Mouse (Mus musculus) stomach, embryonic 15.5 days (tissue): ENCODE data around the gene Gm21818. TPM values are rescaled to one million over a fixed set of nuclear protein-coding genes. Genes with fewer than 3 reads are reported as not detected.
"Not testable (repeated sequence)": the region's sequence is repeated elsewhere in the genome, so short reads cannot be mapped to it uniquely, and the experiment has no call there.

Experiments
- ATAC-seq: fragments of 200-750 bp; cut with Nextera tagmentation; 2 replicates; pipeline ENCODE4 v1.8.0; 2017; ENCODE audit warnings: low read depth, moderate number of reproducible peaks, moderate TSS enrichment; ENCODE audit not compliant: insufficient read depth, low FRiP score
- H3K27ac ChIP-seq: fragments of 300-500 bp; sonication (generic); 2 replicates; pipeline ENCODE4 v1.5.1; 2015; ENCODE audit warnings: mild to moderate bottlenecking, inconsistent platforms
- H3K27me3 ChIP-seq: fragments of 300-500 bp; sonication (generic); replicated peaks from 2 replicates; pipeline ENCODE4 v1.6.1; 2015; ENCODE audit warnings: inconsistent platforms
- H3K36me3 ChIP-seq: fragments of 300-500 bp; sonication (generic); 2 replicates; pipeline ENCODE4 v1.6.1; 2015; ENCODE audit warnings: inconsistent platforms
- H3K4me1 ChIP-seq: fragments of 300-500 bp; sonication (generic); 2 replicates; pipeline ENCODE4 v1.6.1; 2015; ENCODE audit warnings: inconsistent platforms
- H3K4me2 ChIP-seq: fragments of 300-500 bp; sonication (generic); 2 replicates; pipeline ENCODE4 v1.6.1; 2015; ENCODE audit warnings: mild to moderate bottlenecking, inconsistent platforms
- H3K4me3 ChIP-seq: fragments of 300-500 bp; sonication (generic); replicated peaks from 2 replicates; pipeline ENCODE4 v1.5.1; 2015; ENCODE audit warnings: inconsistent platforms
- H3K9ac ChIP-seq: fragments of 300-500 bp; sonication (generic); 2 replicates; pipeline ENCODE4 v1.6.1; 2015; ENCODE audit warnings: inconsistent platforms
- H3K9me3 ChIP-seq: fragments of 300-500 bp; sonication (generic); 2 replicates; pipeline ENCODE4 v1.6.1; 2016; ENCODE audit warnings: inconsistent platforms
- WGBS: fragments of 180-500 bp; shearing (Covaris S2); methylation state at CpG from one replicate; pipeline ENCODE4 v1.1.7; 2015; 5-methylcytosine and 5-hydroxymethylcytosine counted together
- polyA plus RNA-seq: library from polyadenylated mRNA; unstranded; fragments of >200 nt; fragmentation: Nextera tagmentation; extraction: Ambion mirVana; gene quantifications from 2 replicates; pipeline ENCODE4 v1.2.1, GENCODE M21; 2015

Gene Gm21818
- not detected in 2 replicates for polyA plus RNA-seq

- H3K4me1 ChIP-seq, H3K36me3 ChIP-seq, H3K27ac ChIP-seq, H3K27me3 ChIP-seq, ATAC-seq, H3K9ac ChIP-seq, H3K9me3 ChIP-seq, H3K4me2 ChIP-seq, H3K4me3 ChIP-seq: not testable (repeated sequence)
- 77% methylated on average over 4 of the region's 4 CpGs for WGBS
These were observed at the start of gene Gm21818 for GRCm38 (mm10) chr13:120172133-120172532. TSS of gene Gm21818 (plus strand) at chr13:120172433.

GRCm38 (mm10) chr13:120139946-120140345, 32.3 kb upstream of the Gm21818 start, which contains the start of gene Gm20767:
TSS of gene Gm20767 (plus strand) at chr13:120140246.
- H3K27me3 ChIP-seq, H3K27ac ChIP-seq, H3K4me1 ChIP-seq, H3K9ac ChIP-seq, H3K9me3 ChIP-seq, H3K4me3 ChIP-seq, H3K36me3 ChIP-seq, H3K4me2 ChIP-seq, ATAC-seq: not testable (repeated sequence)
- 96% methylated on average over 2 of the region's 5 CpGs for WGBS

GRCm38 (mm10) chr13:120142348-120142747, 29.9 kb upstream of the Gm21818 start:
- H3K36me3 ChIP-seq, H3K27ac ChIP-seq, H3K9ac ChIP-seq, H3K27me3 ChIP-seq, H3K4me3 ChIP-seq, H3K4me2 ChIP-seq, ATAC-seq, H3K4me1 ChIP-seq, H3K9me3 ChIP-seq: not testable (repeated sequence)
- WGBS: 76% methylated on average over 2 of the region's 3 CpGs

GRCm38 (mm10) chr13:120149660-120150407, 22.4 kb upstream of the Gm21818 start:
- not testable (repeated sequence) for H3K9me3 ChIP-seq, ATAC-seq, H3K4me1 ChIP-seq, H3K27ac ChIP-seq, H3K27me3 ChIP-seq, H3K4me2 ChIP-seq, H3K9ac ChIP-seq, H3K36me3 ChIP-seq, H3K4me3 ChIP-seq
- WGBS: 57% methylated on average over 3 of the region's 4 CpGs

- not testable (repeated sequence) for H3K27me3 ChIP-seq, H3K4me3 ChIP-seq, H3K9ac ChIP-seq, H3K4me1 ChIP-seq, H3K36me3 ChIP-seq, H3K9me3 ChIP-seq, H3K4me2 ChIP-seq, ATAC-seq, H3K27ac ChIP-seq
- WGBS: 62% methylated on average over 3 of the region's 3 CpGs
These were observed 21.6 kb upstream of the Gm21818 start for GRCm38 (mm10) chr13:120150589-120150988.

- WGBS: 57% methylated on average over 5 of the region's 5 CpGs
These were observed 3.9 kb upstream of the Gm21818 start for GRCm38 (mm10) chr13:120168301-120168700.

GRCm38 (mm10) chr13:120196189-120196821, 24.1 kb downstream of the Gm21818 start:
- not testable (repeated sequence) for H3K27ac ChIP-seq, H3K9ac ChIP-seq, H3K27me3 ChIP-seq, H3K36me3 ChIP-seq, ATAC-seq, H3K4me3 ChIP-seq, H3K4me1 ChIP-seq, H3K9me3 ChIP-seq, H3K4me2 ChIP-seq
- WGBS: 80% methylated on average over 7 of the region's 8 CpGs

More at GRCm38 (mm10) chr13:120168301-120168700, 3.9 kb upstream of the Gm21818 start:
- not testable (repeated sequence) for H3K27me3 ChIP-seq, H3K36me3 ChIP-seq, H3K4me3 ChIP-seq, ATAC-seq, H3K9ac ChIP-seq, H3K4me2 ChIP-seq, H3K4me1 ChIP-seq, H3K9me3 ChIP-seq, H3K27ac ChIP-seq

GRCm38 (mm10) chr13:120215847-120216246, 43.6 kb downstream of the Gm21818 start, which contains the start of gene Gm21762:
TSS of gene Gm21762 (minus strand) at chr13:120215947.
- H3K9me3 ChIP-seq, H3K9ac ChIP-seq, H3K36me3 ChIP-seq, H3K27ac ChIP-seq, H3K4me1 ChIP-seq, ATAC-seq, H3K4me3 ChIP-seq, H3K4me2 ChIP-seq, H3K27me3 ChIP-seq: not testable (repeated sequence)
- no CpG with 5 or more reads among the region's 2 CpGs for WGBS

GRCm38 (mm10) chr13:120220922-120221321, 48.7 kb downstream of the Gm21818 start:
- not testable (repeated sequence) for H3K4me2 ChIP-seq, H3K27ac ChIP-seq, H3K4me1 ChIP-seq, H3K9ac ChIP-seq, H3K36me3 ChIP-seq, H3K27me3 ChIP-seq, H3K4me3 ChIP-seq, ATAC-seq, H3K9me3 ChIP-seq
- 91% methylated on average over 5 of the region's 5 CpGs for WGBS

GRCm38 (mm10) chr13:120223012-120223659, 50.9 kb downstream of the Gm21818 start:
- not testable (repeated sequence) for H3K36me3 ChIP-seq, H3K4me3 ChIP-seq

More at GRCm38 (mm10) chr13:120223012-120223659, 50.9 kb downstream of the Gm21818 start:
- H3K4me1 ChIP-seq, H3K9ac ChIP-seq, H3K9me3 ChIP-seq, H3K27ac ChIP-seq, H3K4me2 ChIP-seq, H3K27me3 ChIP-seq, ATAC-seq: not testable (repeated sequence)
- WGBS: 89% methylated on average over 16 of the region's 25 CpGs
